Mouse (Mus musculus) frontal cortex, postnatal 36 days (tissue): ENCODE results near the gene Wfs1.
A peak's percentile ranks its signal among the peaks of the same experiment; 100 is the strongest.
"Not testable (repeated sequence)": the region's sequence is repeated elsewhere in the genome, so short reads cannot be mapped to it uniquely, and the experiment has no call there.

Source experiments
- DNase-seq, 2 experiments: peaks; one replicate each; pipeline ENCODE4 v3.0.0; 2022; ENCODE audit warnings: low spot score in 2 of 2

The Wfs1 gene

GRCm38 (mm10) chr5:36988781-36989624 is at the start of gene Wfs1:
Gene Wfs1, minus strand, starts transcription at chr5:36989205.
- DNase-seq, result peak; percentile 92 to 97

- DNase-seq, result no peak
Observed at GRCm38 (mm10) chr5:37036884-37037283, 47.9 kb upstream of the Wfs1 start.

GRCm38 (mm10) chr5:37035896-37036295 is 46.9 kb upstream of the Wfs1 start:
- DNase-seq, result no peak

DNA sequence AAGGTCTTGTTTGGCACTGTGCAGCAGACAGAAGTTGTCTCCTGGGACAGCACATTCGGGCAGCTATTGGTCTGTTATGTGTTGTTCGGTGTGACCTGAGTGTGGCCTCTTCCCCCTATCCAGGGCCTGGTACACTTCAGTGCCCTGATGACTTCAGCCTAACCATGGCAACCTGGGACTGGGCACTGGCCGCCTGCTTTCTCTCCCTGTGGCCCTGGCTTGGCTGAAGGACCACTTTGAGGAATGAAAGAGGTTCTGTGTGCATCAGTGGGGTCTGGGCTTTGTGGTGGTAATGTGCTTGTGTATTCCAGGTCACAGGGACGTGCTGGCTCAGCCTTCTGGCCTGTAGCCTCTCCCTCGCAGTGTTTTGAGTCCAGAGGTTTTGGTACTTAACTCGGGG is 46.2 kb upstream of the Wfs1 start:
- DNase-seq, result peak in 1 of 2 experiments; percentile 53

DNA sequence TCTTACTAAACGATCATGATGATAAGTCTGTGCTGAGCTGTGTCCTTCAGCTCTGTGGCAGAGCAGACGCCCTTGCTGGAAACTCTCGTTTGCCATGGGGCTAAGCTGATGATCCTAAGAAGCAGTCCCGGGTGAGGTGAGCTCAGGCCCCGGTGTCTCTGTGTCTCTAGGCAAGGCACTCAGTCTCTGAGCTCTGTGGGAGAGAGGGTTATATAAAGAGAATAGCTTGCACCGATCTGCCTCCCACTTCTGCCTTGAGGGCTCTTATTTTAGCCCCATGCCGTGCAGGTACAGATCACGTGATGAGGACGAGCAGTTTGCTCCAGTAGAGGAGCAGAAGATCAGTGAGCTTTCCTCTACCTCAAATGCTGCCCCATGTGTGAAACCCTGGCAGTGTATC is 41.7 kb upstream of the Wfs1 start:
- DNase-seq, result no peak

DNA sequence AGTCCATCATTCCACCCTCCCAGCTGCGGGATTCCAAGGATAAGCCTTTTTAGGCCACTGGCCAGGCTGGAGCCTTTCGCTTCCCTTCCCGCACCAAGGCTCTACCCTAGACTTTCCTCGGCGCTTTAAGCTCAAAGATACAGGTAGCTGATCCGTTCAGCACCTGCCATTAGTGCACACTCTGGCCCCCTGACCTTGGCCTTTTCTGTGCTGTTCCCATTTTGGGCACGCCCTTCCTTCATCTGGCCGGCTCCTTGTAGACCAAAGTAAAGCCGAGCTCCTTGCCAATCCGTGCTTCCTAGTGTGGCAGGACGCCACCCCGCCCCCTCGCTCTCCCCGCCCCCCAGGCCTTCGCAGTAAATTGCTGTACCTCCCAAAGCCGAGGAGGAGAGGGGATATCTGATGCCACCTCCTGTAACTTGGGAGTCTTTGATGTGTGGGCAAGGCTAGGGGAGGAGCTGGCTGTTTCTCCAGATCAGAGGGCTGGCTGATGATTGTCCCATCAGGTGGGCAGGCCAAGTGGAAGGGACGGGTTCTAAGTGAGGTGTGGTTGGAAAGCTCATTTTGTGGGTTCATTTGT is 40.4 kb upstream of the Wfs1 start:
- DNase-seq, result no peak

DNA sequence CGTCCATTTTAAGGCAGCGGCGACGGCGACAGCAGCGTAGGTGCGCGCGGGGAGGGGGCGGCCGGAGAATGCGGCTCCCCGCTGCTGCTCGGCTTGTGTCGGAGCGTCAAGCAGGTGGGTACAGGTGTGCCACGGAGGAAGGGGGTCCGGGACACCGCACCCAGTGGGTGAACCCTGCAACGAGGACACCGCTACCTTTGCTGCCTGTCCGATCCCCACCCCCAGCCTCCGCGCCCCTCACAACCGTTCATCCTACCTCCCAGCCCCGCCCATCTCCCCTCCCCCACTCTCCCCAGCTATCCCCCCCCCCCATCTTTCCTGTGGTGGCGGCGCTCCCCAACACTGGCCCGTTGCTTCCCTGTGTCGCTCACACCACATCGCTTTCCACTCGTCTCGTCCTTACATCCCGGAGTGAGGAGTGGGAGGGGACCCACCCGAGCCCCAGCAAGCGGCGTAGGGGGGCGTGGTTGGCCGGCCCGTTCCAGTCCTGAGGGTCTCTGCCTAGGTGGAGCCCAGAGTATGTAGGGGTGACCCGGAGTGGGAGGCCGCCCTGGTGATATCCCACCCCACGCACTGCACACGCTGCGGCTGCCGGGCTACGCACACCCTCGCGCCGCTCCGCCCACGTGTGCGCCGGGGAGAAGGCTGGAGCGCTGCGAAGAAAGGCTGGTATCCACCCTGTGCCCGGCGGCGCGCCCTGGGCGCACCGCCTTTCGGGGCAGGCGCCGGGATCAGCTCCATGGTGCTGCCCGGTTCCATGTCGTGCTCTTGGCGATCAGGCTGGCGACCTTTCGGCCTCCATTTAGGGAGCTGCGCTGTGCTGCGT is 39.7 kb upstream of the Wfs1 start:
- peak; percentile 55 to 69 for DNase-seq

- peak; percentile 91 to 93 for DNase-seq
Observed at GRCm38 (mm10) chr5:37028104-37028485, 39.1 kb upstream of the Wfs1 start.

DNA sequence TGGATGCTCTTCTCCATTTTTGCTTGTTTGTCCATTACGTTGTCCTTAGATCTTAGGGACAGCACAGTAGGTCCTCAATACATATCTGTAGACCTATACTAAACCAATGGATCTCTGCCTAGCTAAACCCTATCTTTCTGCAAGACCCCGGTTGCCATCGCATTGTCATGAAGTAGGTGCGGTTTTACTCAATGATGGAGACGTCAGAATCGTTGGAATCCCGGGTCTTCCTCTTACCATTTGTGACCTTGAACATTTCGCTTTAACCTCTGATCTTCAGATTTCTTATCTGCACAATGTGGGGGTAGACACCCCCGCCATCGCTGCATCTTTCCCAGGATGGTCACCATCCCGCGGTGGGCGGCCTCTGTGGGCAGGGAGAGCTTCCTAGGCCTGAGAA is 38.7 kb upstream of the Wfs1 start:
- DNase-seq, result no peak

- DNase-seq, result no peak
Observed at GRCm38 (mm10) chr5:37017222-37017621, 28.2 kb upstream of the Wfs1 start.

DNA sequence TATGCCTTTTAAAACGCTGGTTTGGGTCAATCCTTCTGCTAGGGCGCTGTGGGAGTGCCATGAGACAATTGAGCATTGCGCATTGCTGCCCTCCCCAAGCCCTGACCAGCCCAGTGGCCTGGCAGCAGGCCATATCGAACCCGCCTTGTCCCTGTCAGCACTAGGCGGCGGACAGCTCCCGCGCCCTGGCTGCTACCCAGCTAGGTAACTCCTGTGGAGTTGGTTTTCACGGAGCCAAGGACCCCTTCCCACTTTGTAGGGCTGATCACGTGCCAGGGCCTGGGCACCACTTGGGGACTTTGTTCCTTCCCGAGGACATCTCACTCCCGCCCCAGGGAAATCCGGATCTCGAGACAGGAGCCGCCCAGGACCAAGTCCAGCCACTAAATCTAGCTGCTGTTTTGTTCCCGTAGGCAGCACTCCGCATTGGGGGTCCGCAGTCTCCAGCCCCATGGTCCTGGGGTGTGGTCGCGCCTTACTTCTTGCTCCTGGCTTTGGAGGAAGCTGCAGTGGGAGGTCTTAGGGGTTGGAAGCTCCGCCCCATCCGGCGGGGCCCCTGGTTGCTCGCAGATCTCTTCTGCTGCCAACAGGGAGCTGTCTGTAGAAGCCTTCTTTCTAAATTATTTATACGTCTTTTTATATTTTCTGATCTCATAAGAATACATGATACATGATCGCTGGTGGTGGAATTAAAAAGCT is 26.8 kb upstream of the Wfs1 start:
- peak; percentile 37 to 52 for DNase-seq

DNA sequence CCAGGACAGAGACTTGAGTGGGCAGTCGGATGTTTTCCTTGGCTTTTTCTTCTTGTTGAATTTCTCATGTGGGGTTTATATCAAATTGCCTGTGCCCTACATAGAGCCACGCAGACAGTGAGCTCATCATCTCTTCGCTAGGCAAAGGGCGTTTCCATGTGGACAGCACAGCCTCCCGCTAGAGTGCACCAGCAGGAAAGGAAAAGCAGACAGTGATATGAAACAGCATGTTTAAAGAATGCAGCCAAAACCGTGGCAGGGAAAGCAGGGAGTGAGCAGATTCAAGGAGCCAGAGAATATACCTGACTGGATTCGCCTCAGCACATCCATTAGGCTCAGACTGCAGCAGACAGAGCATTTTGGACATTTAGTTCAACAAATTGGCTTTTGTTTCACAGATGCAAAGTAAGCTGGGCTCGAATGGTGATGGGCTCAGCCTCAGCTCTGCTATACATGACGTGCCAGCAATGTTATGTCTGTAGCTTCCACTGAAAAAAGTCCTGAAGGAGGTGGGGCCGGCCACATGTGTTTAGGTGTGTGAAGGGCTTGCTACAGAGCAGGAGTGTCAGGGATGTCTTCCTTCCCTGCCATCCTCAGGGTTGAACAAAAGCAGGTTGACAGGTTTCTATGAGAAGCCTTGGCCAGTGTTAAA is 21.8 kb upstream of the Wfs1 start:
- peak; percentile 61 to 72 for DNase-seq

- not testable (repeated sequence) for DNase-seq
Observed at GRCm38 (mm10) chr5:37009761-37010160, 20.8 kb upstream of the Wfs1 start.

DNA sequence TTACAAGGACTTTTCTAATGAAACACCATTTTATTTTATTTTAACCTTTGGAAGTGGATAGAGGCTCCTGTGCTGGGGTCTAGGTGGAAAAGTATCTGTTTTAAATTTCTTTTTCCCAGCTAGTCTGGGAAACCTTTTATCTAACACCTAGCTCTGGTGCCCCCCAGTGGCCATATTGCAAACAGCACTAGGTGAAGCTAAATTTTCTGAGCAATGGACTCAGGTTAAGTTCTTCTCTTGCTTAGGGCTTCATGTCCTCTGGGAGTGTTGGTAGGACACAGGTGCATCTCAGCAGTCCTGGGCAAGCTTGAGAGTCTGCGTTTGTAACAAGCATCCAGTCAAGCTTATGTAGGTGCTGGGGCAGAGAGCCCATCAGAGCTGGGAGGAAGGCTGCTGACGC is 13.0 kb upstream of the Wfs1 start:
- DNase-seq, result peak; percentile 82 to 90

DNA sequence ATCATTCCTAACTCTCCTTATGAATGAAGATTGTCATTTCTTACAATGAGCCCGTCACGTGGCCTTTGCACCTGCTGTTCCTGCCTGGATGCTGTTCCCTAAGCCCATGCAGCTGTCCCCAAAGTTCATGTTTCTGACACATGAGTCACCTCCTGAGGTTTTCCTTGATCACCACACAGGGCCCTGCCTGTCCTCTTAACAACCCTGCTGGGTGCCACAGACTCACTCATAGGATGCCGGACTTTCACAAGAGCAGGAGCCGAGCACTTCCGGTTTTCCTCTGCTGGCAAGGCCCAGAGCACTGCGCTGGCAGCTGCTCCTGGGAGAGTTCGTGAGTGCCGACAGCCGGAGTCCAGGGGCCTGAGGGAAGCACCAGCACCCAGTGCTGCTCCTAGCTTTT is 12.0 kb upstream of the Wfs1 start:
- DNase-seq, result no peak

- DNase-seq, result no peak
Observed at GRCm38 (mm10) chr5:36997996-36998395, 9.0 kb upstream of the Wfs1 start.

GRCm38 (mm10) chr5:36996410-36996809 is 7.4 kb upstream of the Wfs1 start:
- no peak for DNase-seq

- no peak for DNase-seq
Observed at GRCm38 (mm10) chr5:36990631-36991350, 1.8 kb upstream of the Wfs1 start.

DNA sequence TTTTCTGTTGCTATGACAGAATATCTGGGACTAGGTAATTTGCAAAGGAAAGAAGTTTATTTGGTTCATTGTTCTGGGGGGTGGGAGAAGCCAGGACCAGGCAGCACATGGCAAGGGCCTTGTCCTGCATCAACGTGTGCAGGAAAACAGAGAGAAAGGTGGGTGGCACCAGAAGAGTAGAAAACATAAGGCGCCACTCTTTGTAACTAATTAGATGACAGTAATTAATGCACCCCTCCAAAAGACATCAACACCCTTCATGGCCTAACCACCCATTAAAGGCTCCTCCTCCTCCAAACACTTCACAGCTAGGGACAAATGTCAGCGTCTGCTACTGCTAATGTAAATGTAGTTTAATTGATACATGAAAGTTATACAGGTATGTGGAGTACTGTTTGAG is 1.2 kb upstream of the Wfs1 start:
- DNase-seq, result no peak

- no peak for DNase-seq
Observed at GRCm38 (mm10) chr5:36989625-36989977, 596 bp upstream of the Wfs1 start.
